ENCODE assay signal across 24 mouse cellular contexts in genomic region chr9:22405414-22405813, GRCm38 (mm10). TPM values are rescaled to one million over a fixed set of nuclear protein-coding genes. Genes with fewer than 3 reads are reported as not detected.
"Had no signal": no experiment of that assay in that cellular context is flagged by ENCODE, and none has a peak within 500 bp of the region (broad histone marks: within the 10 kb centered on the region; RNA-seq: fewer than 3 reads in every experiment).

No protein-coding gene starts in this region.

- H3K4me1 ChIP-seq: liver, embryonic 13.5 days; midbrain, embryonic 10.5 days; midbrain, embryonic 13.5 days; neural tube, embryonic 13.5 days had no signal

- H3K27me3 ChIP-seq: liver, embryonic 13.5 days; megakaryocyte, embryonic 14.5 days; midbrain, embryonic 13.5 days; neural tube, embryonic 13.5 days had no signal

- H3K36me3 ChIP-seq: liver, embryonic 13.5 days; midbrain, embryonic 10.5 days; midbrain, embryonic 13.5 days; neural tube, embryonic 13.5 days had no signal

- H3K9me3 ChIP-seq: liver, embryonic 13.5 days; megakaryocyte, embryonic 14.5 days; midbrain, embryonic 10.5 days; midbrain, embryonic 13.5 days; neural tube, embryonic 13.5 days had no signal

- ATAC-seq: inflammation-experienced regulatory T-cells, adult 6 months; intestine, embryonic 16.5 days; midbrain, embryonic 13.5 days; midbrain, embryonic 16.5 days had no signal

- DNase-seq: kidney, adult 18-20 months; kidney, postnatal 10 days; kidney, postnatal 36 days; layer of hippocampus, postnatal 36 days; liver, embryonic 13.5 days; retina, postnatal 1 day; right cerebral cortex, postnatal 25 days; spleen, adult 18-20 months; thymus, postnatal 36 days had no signal

- H3K27ac ChIP-seq: left cerebral cortex, adult 2 months; liver, embryonic 13.5 days; midbrain, embryonic 10.5 days; midbrain, embryonic 13.5 days; neural tube, embryonic 13.5 days had no signal

- H3K4me2 ChIP-seq: liver, embryonic 13.5 days; midbrain, embryonic 13.5 days; neural tube, embryonic 13.5 days had no signal

- H3K9ac ChIP-seq: liver, embryonic 13.5 days; midbrain, embryonic 13.5 days; neural tube, embryonic 13.5 days had no signal

- H3K4me3 ChIP-seq: left cerebral cortex, adult 2 months; liver, embryonic 13.5 days; megakaryocyte, embryonic 14.5 days; midbrain, embryonic 10.5 days; midbrain, embryonic 13.5 days; myocyte; neural tube, embryonic 13.5 days had no signal

RNA-seq across cellular contexts. Expression of gene Gm17545, which starts 48.7 kb away (rescaled TPM):
- polyA plus RNA-seq: inflammation-experienced regulatory T-cells, adult 6 months; intestine, embryonic 16.5 days; kidney, embryonic 14.5 days; limb, embryonic 11.5 days; limb, embryonic 14.5 days; liver, adult 2 months; liver, embryonic 13.5 days; liver, embryonic 16.5 days; midbrain, embryonic 10.5 days; midbrain, embryonic 13.5 days; midbrain, embryonic 16.5 days; myocyte; neural tube, embryonic 13.5 days; thymus, postnatal 0 days had no signal
